Mouse (Mus musculus) testis, adult 2 months (tissue): ENCODE measurements at regions not wholly inside any gene's neighbourhood (a gene's known extent, or its start where the extent isn't known, plus 50 kb on each side); places are given as distances from the start of the nearest gene placed in this dataset.

Source experiments
- CTCF ChIP-seq: fragments of 200-500 bp; IDR thresholded peaks from 2 replicates; pipeline ENCODE4 v1.5.1; 2012; ENCODE audit warnings: low read depth, mild to moderate bottlenecking, inconsistent platforms, low read length, moderate library complexity; ENCODE audit not compliant: control insufficient read depth, insufficient read depth, insufficient replicate concordance
- POLR2A ChIP-seq: fragments of 200-500 bp; IDR thresholded peaks from 2 replicates; pipeline ENCODE4 v1.6.1; 2012; ENCODE audit warnings: low read depth, mild to moderate bottlenecking, inconsistent platforms, low read length, moderate library complexity; ENCODE audit not compliant: control insufficient read depth

DNA sequence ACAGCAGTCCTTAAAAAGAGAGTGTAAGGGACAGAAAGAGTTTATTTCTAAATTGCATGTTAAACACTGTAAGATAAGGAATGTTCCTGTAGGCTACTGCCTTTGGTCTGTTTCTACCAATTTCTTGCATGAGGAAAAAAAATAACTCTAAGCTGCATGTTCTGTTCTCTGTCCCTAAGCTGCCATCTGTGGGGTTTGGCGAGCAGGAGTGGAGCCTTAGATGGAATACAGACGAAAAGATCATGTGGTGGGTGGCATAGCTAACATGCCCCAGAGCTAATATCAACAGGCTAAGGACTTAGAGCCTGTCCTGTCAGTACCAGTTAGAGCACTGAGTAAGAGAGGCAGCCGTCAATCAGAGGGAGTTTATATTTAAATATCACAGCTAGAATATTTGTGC is 590.1 kb downstream of the Zfp706 start:
- TF ChIP-seq POLR2A: no peak
- no peak for TF ChIP-seq CTCF
